Mouse (Mus musculus) MEL (cell line): ENCODE measurements around the gene Arhgap21.

Experiments used
- CTCF ChIP-seq, 3 experiments: IDR thresholded peaks in 2 of 3; conservative IDR thresholded peaks in 1 of 3; 2 replicates each; pipeline ENCODE4 v1.5.1; 2011 to 2012; ENCODE audit warnings: low read length in 3 of 3, low read depth in 2 of 3, mild to moderate bottlenecking in 2 of 3, improper control_type of control experiment in 1 of 3, inconsistent platforms in 1 of 3, mixed read lengths in 1 of 3, moderate library complexity in 1 of 3; ENCODE audit not compliant: control insufficient read depth in 1 of 3, insufficient read depth in 1 of 3, poor library complexity in 1 of 3, severe bottlenecking in 1 of 3
- POLR2A ChIP-seq, 2 experiments: IDR thresholded peaks; 2 replicates each; pipeline ENCODE4 v1.6.1; 2011 to 2012; ENCODE audit warnings: low read length in 2 of 2, mild to moderate bottlenecking in 2 of 2, control low read depth in 1 of 2, improper control_type of control experiment in 1 of 2, low read depth in 1 of 2, moderate library complexity in 1 of 2; ENCODE audit not compliant: control insufficient read depth in 1 of 2, insufficient read depth in 1 of 2, poor library complexity in 1 of 2
- USF1 ChIP-seq: IDR thresholded peaks from 2 replicates; pipeline ENCODE4 v1.6.1; 2014; ENCODE audit warnings: low read depth, mild to moderate bottlenecking, inconsistent platforms, low read length, improper control_type of control experiment, moderate library complexity

- TF ChIP-seq POLR2A (IDR thresholded peaks at IDR 0.05; ENCODE audit: control insufficient read depth in 1 of 2, insufficient read depth in 1 of 2, low read depth in 1 of 2, low read length in 2 of 2, poor library complexity in 1 of 2) (no peak), USF1 (no peak), CTCF (IDR thresholded peaks at IDR 0.05 in 2 of 3, conservative IDR thresholded peaks at IDR 0.05 in 1 of 3; ENCODE audit: control insufficient read depth in 1 of 3, insufficient read depth in 1 of 3, low read depth in 2 of 3, low read length in 3 of 3, poor library complexity in 1 of 3, severe bottlenecking in 1 of 3) (no peak)
Measured at GRCm38 (mm10) chr2:20962284-20962683, 6.4 kb downstream of the Arhgap21 start.
